Mouse (Mus musculus): Measurements from ENCODE around the gene Igsf23. TPM values are rescaled to one million over a fixed set of nuclear protein-coding genes. Genes with fewer than 3 reads are reported as not detected.
"Not testable (repeated sequence)": the region's sequence is repeated elsewhere in the genome, so short reads cannot be mapped to it uniquely, and the experiment has no call there.

Gene Igsf23
- polyA plus RNA-seq (2015; fragmentation: Nextera tagmentation; extraction: Ambion mirVana): 1.2 and 1.6 TPM in 2 replicates

DNA sequence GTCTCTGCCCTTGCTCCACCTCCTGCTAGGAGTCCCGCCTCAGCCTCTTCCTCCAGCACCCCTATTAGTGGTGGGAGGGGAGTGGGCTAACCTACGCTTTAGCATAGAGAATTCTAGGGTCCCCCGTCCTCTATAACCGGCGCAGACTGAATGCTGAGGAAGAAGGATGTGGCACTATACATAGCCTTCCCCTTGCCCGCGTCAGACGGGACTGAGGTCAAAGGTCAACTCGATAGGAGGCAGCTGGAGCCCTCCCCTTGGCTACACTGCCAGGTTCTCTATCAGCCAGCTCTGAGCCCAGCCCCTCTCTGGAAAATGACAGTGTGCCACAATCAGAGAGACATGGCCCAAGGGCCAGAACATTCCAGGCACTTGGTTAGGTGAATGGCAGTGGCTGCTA lies at the start of gene Igsf23:
Gene Igsf23, minus strand, starts transcription at position 168 of the 400 bp plus-strand sequence.
- Histone ChIP-seq H3K27ac (replicated peaks) (no peak within 1 kb of the TSS), H3K4me2 (peak within 1 kb of the TSS; percentile 31), H3K9ac (no peak within 1 kb of the TSS), H3K27me3 (replicated peaks) (peaks cover 4% of the 10 kb centered on the region; the same call in 1 of the 2 replicates), H3K9me3 (no peaks in the 10 kb centered on the region), H3K36me3 (no peaks in the 10 kb centered on the region), H3K4me3 (no peak within 1 kb of the TSS), H3K4me1 (peaks cover 8% of the 10 kb centered on the region)
- ATAC-seq (ENCODE audit: extremely low read depth, insufficient number of reproducible peaks, low FRiP score, low TSS enrichment): no peak
- 27% methylated on average over 9 of the region's 9 CpGs for WGBS

DNA sequence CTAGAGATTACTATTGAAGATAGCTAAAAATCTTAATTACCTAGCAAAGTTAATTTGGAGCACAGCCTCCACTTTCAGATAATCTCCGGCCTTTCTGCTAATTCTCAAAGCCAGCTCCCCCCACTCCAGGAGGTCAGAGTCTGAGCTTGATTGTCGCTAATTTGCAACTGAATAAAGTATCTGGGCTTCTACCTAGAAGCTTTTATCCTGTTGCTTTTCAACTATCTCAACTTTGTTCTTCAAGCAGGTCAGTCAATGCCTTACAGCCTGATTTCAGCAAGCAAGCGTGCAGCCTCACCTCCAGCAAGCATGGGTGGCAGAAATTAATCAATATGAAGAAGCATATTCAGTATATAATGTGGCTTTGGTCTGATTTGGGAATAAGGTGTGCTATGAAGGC lies 46.2 kb upstream of the Igsf23 start:
- H3K4me1 ChIP-seq; H3K9ac ChIP-seq; H3K4me3 ChIP-seq; H3K4me2 ChIP-seq; H3K27me3 ChIP-seq (replicated peaks); ATAC-seq (ENCODE audit: extremely low read depth, insufficient number of reproducible peaks, low FRiP score, low TSS enrichment); H3K27ac ChIP-seq (replicated peaks); H3K36me3 ChIP-seq: not testable (repeated sequence)
- peaks cover 17% of the 10 kb centered on the region for H3K9me3 ChIP-seq
- 54% methylated on average over 3 of the region's 3 CpGs for WGBS

GRCm38 (mm10) chr7:19991165-19991564 lies 40.6 kb upstream of the Igsf23 start, which contains the start of gene Nlrp9b:
TSS of gene Nlrp9b (plus strand) at chr7:19991465.
- H3K9me3 ChIP-seq: peaks cover 14% of the 10 kb centered on the region
- not testable (repeated sequence) for H3K4me1 ChIP-seq; H3K27me3 ChIP-seq (replicated peaks); H3K36me3 ChIP-seq; ATAC-seq (ENCODE audit: extremely low read depth, insufficient number of reproducible peaks, low FRiP score, low TSS enrichment); H3K4me3 ChIP-seq; H3K27ac ChIP-seq (replicated peaks); H3K9ac ChIP-seq; H3K4me2 ChIP-seq
- 67% methylated on average over 8 of the region's 8 CpGs for WGBS

DNA sequence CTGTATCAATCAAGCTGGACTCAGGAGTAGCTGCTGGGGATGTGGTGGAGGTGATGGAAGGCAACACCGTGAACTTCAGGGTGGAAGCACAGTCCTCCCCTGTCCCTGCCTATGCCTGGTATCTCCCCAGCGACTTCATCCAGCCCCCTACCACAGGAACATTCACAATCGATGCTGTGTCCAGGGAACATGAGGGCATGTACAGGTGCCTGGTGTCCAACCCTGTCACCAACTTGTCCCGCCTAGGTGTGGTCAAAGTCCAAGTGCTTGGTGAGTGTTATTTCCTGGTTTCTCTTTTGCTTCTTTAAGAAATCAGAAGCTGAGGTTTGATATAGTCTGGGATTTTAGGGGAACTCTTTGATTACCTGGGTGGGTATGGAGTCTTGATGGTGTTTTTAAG lies 21.0 kb upstream of the Igsf23 start:
- no peaks in the 10 kb centered on the region for H3K4me1 ChIP-seq
- peaks cover 18% of the 10 kb centered on the region; the same call in 1 of the 2 replicates for H3K9me3 ChIP-seq
- no peaks in the 10 kb centered on the region for H3K36me3 ChIP-seq
- no peaks in the 10 kb centered on the region for H3K27me3 ChIP-seq (replicated peaks)
- no peak for ATAC-seq (ENCODE audit: extremely low read depth, insufficient number of reproducible peaks, low FRiP score, low TSS enrichment)
- no peak overlapping the region for H3K9ac ChIP-seq
- H3K4me3 ChIP-seq: no peak overlapping the region
- H3K27ac ChIP-seq (replicated peaks): no peak overlapping the region
- no peak overlapping the region for H3K4me2 ChIP-seq
- 76% methylated on average over 4 of the region's 4 CpGs for WGBS

GRCm38 (mm10) chr7:19970196-19970595 lies 19.6 kb upstream of the Igsf23 start:
- H3K4me3 ChIP-seq: no peak overlapping the region
- H3K27me3 ChIP-seq (replicated peaks): no peaks in the 10 kb centered on the region
- H3K36me3 ChIP-seq: no peaks in the 10 kb centered on the region
- no peak for ATAC-seq (ENCODE audit: extremely low read depth, insufficient number of reproducible peaks, low FRiP score, low TSS enrichment)
- WGBS: 85% methylated on average over 8 of the region's 8 CpGs
- no peaks in the 10 kb centered on the region for H3K4me1 ChIP-seq
- no peak overlapping the region for H3K27ac ChIP-seq (replicated peaks)
- H3K4me2 ChIP-seq: no peak overlapping the region
- H3K9ac ChIP-seq: no peak overlapping the region
- H3K9me3 ChIP-seq: peaks cover 18% of the 10 kb centered on the region; the same call in 1 of the 2 replicates

DNA sequence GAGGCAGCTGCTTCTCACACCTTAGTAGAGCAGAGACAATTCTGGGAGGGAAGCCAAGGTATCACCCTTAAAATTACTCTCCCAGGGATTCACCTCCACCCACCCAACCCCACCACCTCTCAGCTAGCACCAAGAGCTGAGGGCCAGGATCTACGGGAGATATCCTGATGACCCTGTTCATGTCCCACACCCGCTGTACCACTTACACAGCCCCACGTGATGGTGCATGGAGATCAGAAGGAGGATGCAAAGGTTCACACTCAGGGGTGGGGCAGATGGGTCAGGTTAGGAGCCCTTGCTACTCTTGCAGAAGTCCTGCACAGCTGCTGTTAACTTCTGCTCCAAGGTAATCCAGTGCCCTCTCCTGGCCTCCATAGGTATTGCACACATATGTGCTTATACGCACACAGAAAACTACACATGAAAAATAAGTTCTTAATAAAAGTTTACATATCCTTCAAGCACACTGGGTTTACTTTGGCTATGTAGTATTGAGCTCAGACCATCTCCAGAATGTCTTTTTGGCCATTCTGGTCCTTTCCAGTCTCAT lies 19.1 kb upstream of the Igsf23 start:
- no peaks in the 10 kb centered on the region for H3K36me3 ChIP-seq
- H3K4me1 ChIP-seq: no peaks in the 10 kb centered on the region
- no peaks in the 10 kb centered on the region for H3K27me3 ChIP-seq (replicated peaks)
- no peak overlapping the region for H3K4me2 ChIP-seq
- H3K9ac ChIP-seq: no peak overlapping the region
- 87% methylated on average over 4 of the region's 4 CpGs for WGBS
- no peak for ATAC-seq (ENCODE audit: extremely low read depth, insufficient number of reproducible peaks, low FRiP score, low TSS enrichment)
- no peak overlapping the region for H3K4me3 ChIP-seq
- peaks cover 18% of the 10 kb centered on the region; the same call in 1 of the 2 replicates for H3K9me3 ChIP-seq
- H3K27ac ChIP-seq (replicated peaks): no peak overlapping the region

DNA sequence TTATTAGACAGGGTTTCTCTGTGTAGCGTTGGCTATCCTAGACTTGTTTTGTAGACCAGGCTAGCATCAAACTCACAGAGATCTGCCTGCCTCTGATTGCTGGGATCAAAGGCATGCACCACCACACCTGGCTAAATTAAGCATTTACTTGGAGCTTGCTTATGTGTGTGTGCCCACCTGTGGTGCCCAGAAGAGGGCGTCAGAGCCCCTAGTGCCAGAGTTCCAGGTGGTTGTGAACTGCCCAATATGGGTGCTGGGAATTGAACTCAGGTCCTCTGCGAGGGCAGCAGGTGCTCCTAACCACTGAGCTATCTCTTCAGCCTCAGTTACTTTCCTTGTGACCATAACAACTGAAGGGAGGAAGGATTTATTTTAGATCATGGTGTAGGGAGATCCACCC lies 18.6 kb upstream of the Igsf23 start:
- Histone ChIP-seq H3K27me3 (replicated peaks) (no peaks in the 10 kb centered on the region), H3K27ac (replicated peaks) (no peak overlapping the region)
- 66% methylated on average over 3 of the region's 3 CpGs for WGBS

DNA sequence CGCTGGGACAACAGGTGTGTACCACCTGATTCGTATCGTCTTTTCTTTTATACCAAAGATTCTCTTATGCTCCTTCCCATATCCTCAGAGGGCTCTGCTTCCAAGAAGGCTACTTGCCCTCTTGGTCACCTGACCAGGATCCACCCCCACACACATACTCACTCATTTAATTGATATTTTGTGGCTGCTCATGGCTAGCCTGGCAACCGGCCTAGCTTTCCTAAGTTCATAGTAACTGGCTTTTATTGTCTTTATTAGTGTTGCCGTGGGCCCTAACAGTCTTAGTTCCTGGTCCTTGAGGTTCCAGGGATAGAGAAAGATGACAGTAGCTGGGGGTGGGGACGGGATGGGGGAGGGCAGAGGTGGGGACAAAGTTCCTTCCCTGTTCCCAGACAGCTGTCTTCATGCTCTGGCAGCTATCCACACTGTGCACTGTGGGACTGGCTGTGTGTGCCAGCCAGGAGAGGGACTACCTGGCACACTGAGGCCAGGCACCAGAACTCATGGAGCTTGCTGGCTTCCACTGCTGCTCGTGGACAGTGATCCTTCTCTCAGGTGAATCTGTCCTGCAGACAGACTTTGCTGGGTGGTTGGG lies 14.5 kb upstream of the Igsf23 start, which contains the start of gene Ceacam20:
Gene Ceacam20, plus strand, starts transcription at position 428 of the 595 bp plus-strand sequence.
- WGBS: 64% methylated on average over 7 of the region's 7 CpGs
- no peak within 1 kb of the TSS for H3K4me2 ChIP-seq
- no peak within 1 kb of the TSS for H3K27ac ChIP-seq (replicated peaks)
- no peaks in the 10 kb centered on the region for H3K36me3 ChIP-seq
- ATAC-seq (ENCODE audit: extremely low read depth, insufficient number of reproducible peaks, low FRiP score, low TSS enrichment): no peak
- no peak within 1 kb of the TSS for H3K4me3 ChIP-seq
- no peak within 1 kb of the TSS for H3K9ac ChIP-seq
- no peaks in the 10 kb centered on the region for H3K4me1 ChIP-seq
- H3K27me3 ChIP-seq (replicated peaks): no peaks in the 10 kb centered on the region
- H3K9me3 ChIP-seq: peaks cover 10% of the 10 kb centered on the region; the same call in 1 of the 2 replicates

More for the DNA sequence above, 18.6 kb upstream of the Igsf23 start:
- Histone ChIP-seq H3K36me3 (no peaks in the 10 kb centered on the region), H3K4me3 (no peak overlapping the region), H3K9me3 (peaks cover 18% of the 10 kb centered on the region; the same call in 1 of the 2 replicates), H3K4me1 (no peaks in the 10 kb centered on the region), H3K4me2 (no peak overlapping the region), H3K9ac (no peak overlapping the region)
- no peak for ATAC-seq (ENCODE audit: extremely low read depth, insufficient number of reproducible peaks, low FRiP score, low TSS enrichment)

- Histone ChIP-seq H3K27ac (replicated peaks) (no peak overlapping the region), H3K9ac (no peak overlapping the region), H3K4me3 (no peak overlapping the region), H3K27me3 (replicated peaks) (no peaks in the 10 kb centered on the region), H3K4me2 (no peak overlapping the region), H3K9me3 (no peaks in the 10 kb centered on the region), H3K4me1 (no peaks in the 10 kb centered on the region), H3K36me3 (no peaks in the 10 kb centered on the region)
- no peak for ATAC-seq (ENCODE audit: extremely low read depth, insufficient number of reproducible peaks, low FRiP score, low TSS enrichment)
- 57% methylated on average over 1 of the region's 1 CpGs for WGBS
Measured at GRCm38 (mm10) chr7:19962423-19962822, 11.9 kb upstream of the Igsf23 start.

- Histone ChIP-seq H3K9me3 (no peaks in the 10 kb centered on the region), H3K9ac (no peak overlapping the region), H3K4me2 (peak overlapping the region; percentile 27; the same call in 1 of the 2 replicates), H3K4me1 (no peaks in the 10 kb centered on the region), H3K36me3 (no peaks in the 10 kb centered on the region), H3K4me3 (no peak overlapping the region), H3K27me3 (replicated peaks) (no peaks in the 10 kb centered on the region), H3K27ac (replicated peaks) (no peak overlapping the region)
- ATAC-seq (ENCODE audit: extremely low read depth, insufficient number of reproducible peaks, low FRiP score, low TSS enrichment): no peak
- WGBS: 2% methylated on average over 7 of the region's 7 CpGs
Measured at GRCm38 (mm10) chr7:19956341-19956781, 5.8 kb upstream of the Igsf23 start.

- H3K27me3 ChIP-seq (replicated peaks): no peaks in the 10 kb centered on the region
- 58% methylated on average over 4 of the region's 4 CpGs for WGBS
- no peaks in the 10 kb centered on the region for H3K4me1 ChIP-seq
- no peak overlapping the region for H3K4me2 ChIP-seq
- no peaks in the 10 kb centered on the region for H3K36me3 ChIP-seq
- H3K9ac ChIP-seq: no peak overlapping the region
- H3K27ac ChIP-seq (replicated peaks): no peak overlapping the region
- ATAC-seq (ENCODE audit: extremely low read depth, insufficient number of reproducible peaks, low FRiP score, low TSS enrichment): no peak
- no peak overlapping the region for H3K4me3 ChIP-seq
- H3K9me3 ChIP-seq: no peaks in the 10 kb centered on the region
Measured at GRCm38 (mm10) chr7:19955861-19956260, 5.3 kb upstream of the Igsf23 start.

DNA sequence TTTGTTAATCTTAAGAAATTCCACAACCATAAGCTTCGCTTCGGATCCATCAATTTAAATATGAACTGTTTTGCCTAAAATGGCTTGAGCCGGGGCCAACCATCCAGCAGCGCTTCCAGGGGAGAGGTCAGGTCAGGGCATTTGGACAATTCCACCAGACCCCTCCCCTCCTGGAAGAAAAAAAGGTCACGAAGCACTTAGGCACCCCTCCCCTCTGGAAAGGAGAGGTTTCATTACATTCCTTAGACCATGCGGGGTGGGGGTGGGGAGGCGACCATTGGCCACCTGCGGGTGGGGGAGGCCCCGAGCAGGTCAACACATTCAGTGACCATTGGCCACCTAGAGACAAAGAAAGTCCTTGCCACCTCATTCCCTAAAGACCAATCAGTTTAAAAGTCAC lies 2.5 kb upstream of the Igsf23 start:
- ATAC-seq (ENCODE audit: extremely low read depth, insufficient number of reproducible peaks, low FRiP score, low TSS enrichment): no peak
- Histone ChIP-seq H3K36me3 (no peaks in the 10 kb centered on the region), H3K4me2 (no peak overlapping the region), H3K4me1 (peaks cover 8% of the 10 kb centered on the region), H3K27ac (replicated peaks) (no peak overlapping the region), H3K9me3 (no peaks in the 10 kb centered on the region), H3K27me3 (replicated peaks) (peaks cover 4% of the 10 kb centered on the region; the same call in 1 of the 2 replicates), H3K9ac (no peak overlapping the region), H3K4me3 (no peak overlapping the region)
- 50% methylated on average over 9 of the region's 9 CpGs for WGBS

Measured in heart, embryonic 13.5 days (tissue).